Mouse (Mus musculus): ENCODE results near the gene Nynrin. TPM values are rescaled to one million over a fixed set of nuclear protein-coding genes. Genes with fewer than 3 reads are reported as not detected.

The Nynrin gene
- polyA plus RNA-seq (2012; rRNA removed) = 9.4 and 12.4 TPM in 2 replicates

- peak; percentile 59 for DNase-seq
- H3K4me3 ChIP-seq (replicated peaks; ENCODE audit: extremely low read depth, low read depth, low read length) = peak within 1 kb of the TSS; percentile 72
- WGBS = 4% methylated on average over 30 of the region's 33 CpGs
- peaks cover 17% of the 10 kb centered on the region for H3K4me1 ChIP-seq (ENCODE audit: control insufficient read depth, insufficient read depth, low read length)
- TF ChIP-seq CTCF (IDR thresholded peaks at IDR 0.05; ENCODE audit: insufficient read depth, low read length) (no peak), POLR2A (IDR thresholded peaks at IDR 0.05; ENCODE audit: borderline replicate concordance, extremely low read depth, low read depth, low read length) (peak; percentile 52; the same call in 1 of the 2 replicates)
Observed at GRCm38 (mm10) chr14:55853621-55854285, at the start of gene Nynrin. Nynrin (plus strand) TSS chr14:55854010.

- WGBS = 23% methylated on average over 16 of the region's 16 CpGs
- Histone ChIP-seq H3K4me3 (replicated peaks; ENCODE audit: extremely low read depth, low read depth, low read length) (peak overlapping the region; percentile 55), H3K4me1 (ENCODE audit: control insufficient read depth, insufficient read depth, low read length) (no peaks in the 10 kb centered on the region)
- no peak for TF ChIP-seq CTCF (IDR thresholded peaks at IDR 0.05; ENCODE audit: insufficient read depth, low read length)
- no peak for TF ChIP-seq POLR2A (IDR thresholded peaks at IDR 0.05; ENCODE audit: borderline replicate concordance, extremely low read depth, low read depth, low read length)
- peak; percentile 66 for DNase-seq
Observed at GRCm38 (mm10) chr14:55814885-55815284, 38.9 kb upstream of the Nynrin start.

GRCm38 (mm10) chr14:55815310-55815751 lies 38.5 kb upstream of the Nynrin start:
- Histone ChIP-seq H3K4me1 (ENCODE audit: control insufficient read depth, insufficient read depth, low read length) (no peaks in the 10 kb centered on the region), H3K4me3 (replicated peaks; ENCODE audit: extremely low read depth, low read depth, low read length) (peak overlapping the region; percentile 55)
- WGBS = 18% methylated on average over 17 of the region's 17 CpGs
- TF ChIP-seq POLR2A (IDR thresholded peaks at IDR 0.05; ENCODE audit: borderline replicate concordance, extremely low read depth, low read depth, low read length) (no peak), CTCF (IDR thresholded peaks at IDR 0.05; ENCODE audit: insufficient read depth, low read length) (no peak)
- DNase-seq = peak; percentile 67

GRCm38 (mm10) chr14:55819845-55820405 lies 33.9 kb upstream of the Nynrin start:
- Histone ChIP-seq H3K4me1 (ENCODE audit: control insufficient read depth, insufficient read depth, low read length) (peaks cover 3% of the 10 kb centered on the region; the same call in 1 of the 2 replicates), H3K4me3 (replicated peaks; ENCODE audit: extremely low read depth, low read depth, low read length) (no peak overlapping the region)
- peak; percentile 0 for DNase-seq
- TF ChIP-seq CTCF (IDR thresholded peaks at IDR 0.05; ENCODE audit: insufficient read depth, low read length) = no peak
- TF ChIP-seq POLR2A (IDR thresholded peaks at IDR 0.05; ENCODE audit: borderline replicate concordance, extremely low read depth, low read depth, low read length) = no peak
- 85% methylated on average over 7 of the region's 7 CpGs for WGBS

GRCm38 (mm10) chr14:55820576-55820975 lies 33.2 kb upstream of the Nynrin start:
- DNase-seq = peak; percentile 0
- TF ChIP-seq CTCF (IDR thresholded peaks at IDR 0.05; ENCODE audit: insufficient read depth, low read length) (no peak), POLR2A (IDR thresholded peaks at IDR 0.05; ENCODE audit: borderline replicate concordance, extremely low read depth, low read depth, low read length) (no peak)
- Histone ChIP-seq H3K4me3 (replicated peaks; ENCODE audit: extremely low read depth, low read depth, low read length) (no peak overlapping the region), H3K4me1 (ENCODE audit: control insufficient read depth, insufficient read depth, low read length) (peaks cover 3% of the 10 kb centered on the region; the same call in 1 of the 2 replicates)
- 86% methylated on average over 9 of the region's 9 CpGs for WGBS

GRCm38 (mm10) chr14:55822435-55822990 lies 31.3 kb upstream of the Nynrin start:
- peaks cover 3% of the 10 kb centered on the region; the same call in 1 of the 2 replicates for H3K4me1 ChIP-seq (ENCODE audit: control insufficient read depth, insufficient read depth, low read length)
- DNase-seq = peak; percentile 77
- 3% methylated on average over 13 of the region's 13 CpGs for WGBS
- H3K4me3 ChIP-seq (replicated peaks; ENCODE audit: extremely low read depth, low read depth, low read length) = peak overlapping the region; percentile 82
- TF ChIP-seq CTCF (IDR thresholded peaks at IDR 0.05; ENCODE audit: insufficient read depth, low read length) (peak; percentile 99), POLR2A (IDR thresholded peaks at IDR 0.05; ENCODE audit: borderline replicate concordance, extremely low read depth, low read depth, low read length) (no peak)

- under 1% methylated on average over 46 of the region's 46 CpGs for WGBS
- peaks cover 3% of the 10 kb centered on the region; the same call in 1 of the 2 replicates for H3K4me1 ChIP-seq (ENCODE audit: control insufficient read depth, insufficient read depth, low read length)
- peak; percentile 83 for DNase-seq
- peak within 1 kb of the TSS; percentile 82 for H3K4me3 ChIP-seq (replicated peaks; ENCODE audit: extremely low read depth, low read depth, low read length)
- peak; percentile 50; the same call in 1 of the 2 replicates for TF ChIP-seq POLR2A (IDR thresholded peaks at IDR 0.05; ENCODE audit: borderline replicate concordance, extremely low read depth, low read depth, low read length)
- no peak for TF ChIP-seq CTCF (IDR thresholded peaks at IDR 0.05; ENCODE audit: insufficient read depth, low read length)
Observed at GRCm38 (mm10) chr14:55822991-55823762, 30.6 kb upstream of the Nynrin start, which contains the start of gene Nfatc4. Nfatc4 (plus strand) TSS chr14:55823144.

- TF ChIP-seq POLR2A (IDR thresholded peaks at IDR 0.05; ENCODE audit: borderline replicate concordance, extremely low read depth, low read depth, low read length) = no peak
- no peak for TF ChIP-seq CTCF (IDR thresholded peaks at IDR 0.05; ENCODE audit: insufficient read depth, low read length)
- peak; percentile 65 for DNase-seq
- Histone ChIP-seq H3K4me1 (ENCODE audit: control insufficient read depth, insufficient read depth, low read length) (peaks cover 3% of the 10 kb centered on the region; the same call in 1 of the 2 replicates), H3K4me3 (replicated peaks; ENCODE audit: extremely low read depth, low read depth, low read length) (peak overlapping the region; percentile 82)
- 8% methylated on average over 10 of the region's 10 CpGs for WGBS
Observed at GRCm38 (mm10) chr14:55824001-55824480, 29.8 kb upstream of the Nynrin start.

Data from lung, adult 2 months (tissue).